Mouse (Mus musculus): ENCODE results near the gene Tnpo3. TPM values are rescaled to one million over a fixed set of nuclear protein-coding genes. Genes with fewer than 3 reads are reported as not detected.

Tnpo3 gene
- total and polyA plus RNA-seq, 3 experiments, result 60.5 to 140 (median 76.0) TPM

- no peak for TF ChIP-seq CHD2 (IDR thresholded peaks at IDR 0.05; ENCODE audit: low read length)
- TF ChIP-seq ZNF384 (IDR thresholded peaks at IDR 0.05; ENCODE audit: low read depth, low read length), result peak; percentile 67; the same call in 1 of the 2 replicates
- no peak for DNase-seq (ENCODE audit: extremely low read depth)
- Histone ChIP-seq H3K4me2 (ENCODE audit: insufficient read depth, low read depth, poor library complexity, severe bottlenecking) (no peak overlapping the region), H3K27me3 (replicated peaks) (no peaks in the 10 kb centered on the region), H3K79me2 (replicated peaks; ENCODE audit: control insufficient read depth, extremely low read depth, insufficient read depth, poor library complexity, severe bottlenecking) (peaks cover 84% of the 10 kb centered on the region), H3K27ac (ENCODE audit: insufficient read depth, low read depth) (no peak overlapping the region), H3K9ac (ENCODE audit: insufficient read depth, low read depth) (no peak overlapping the region), H3K36me3 (replicated peaks in 1 of 2; ENCODE audit: control insufficient read depth in 1 of 2, insufficient read depth in 1 of 2, low read length in 1 of 2) (peaks cover 6 to 52% of the 10 kb centered on the region in 2 experiments), H3K4me1 (ENCODE audit: control insufficient read depth in 1 of 2, insufficient read depth in 2 of 2) (peaks cover 0 to 38% of the 10 kb centered on the region in 2 experiments; a peak in 2 of 4 replicates), H3K4me3 (replicated peaks in 1 of 3; ENCODE audit: low read depth in 2 of 3, low read length in 2 of 3, poor library complexity in 1 of 3) (no peak overlapping the region), H3K9me3 (replicated peaks; ENCODE audit: low read length) (no peaks in the 10 kb centered on the region)
- in situ Hi-C loops (cut with MboI; ENCODE audit: low pct_ligation_motif_present, low pct_unique_long_range_greater_than_20kb, low sequenced_read_pairs) (no loop called here), dilution Hi-C loops (cut with MboI; ENCODE audit: extremely low pct_ligation_motif_present, extremely low pct_unique_long_range_greater_than_20kb, low sequenced_read_pairs) (no loop called here)
These were observed 9.5 kb downstream of the Tnpo3 start for GRCm38 (mm10) chr6:29600188-29600587.

GRCm38 (mm10) chr6:29595656-29596055 lies 14.0 kb downstream of the Tnpo3 start:
- in situ Hi-C loops (cut with MboI; ENCODE audit: low pct_ligation_motif_present, low pct_unique_long_range_greater_than_20kb, low sequenced_read_pairs), result no loop called here
- Histone ChIP-seq H3K4me1 (ENCODE audit: control insufficient read depth in 1 of 2, insufficient read depth in 2 of 2) (peaks cover 0 to 26% of the 10 kb centered on the region in 2 experiments; a peak in 1 of 4 replicates), H3K79me2 (replicated peaks; ENCODE audit: control insufficient read depth, extremely low read depth, insufficient read depth, poor library complexity, severe bottlenecking) (peaks cover 69% of the 10 kb centered on the region), H3K9me3 (replicated peaks; ENCODE audit: low read length) (no peaks in the 10 kb centered on the region), H3K36me3 (replicated peaks in 1 of 2; ENCODE audit: control insufficient read depth in 1 of 2, insufficient read depth in 1 of 2, low read length in 1 of 2) (peaks cover 6 to 55% of the 10 kb centered on the region in 2 experiments), H3K4me3 (replicated peaks in 1 of 3; ENCODE audit: low read depth in 2 of 3, low read length in 2 of 3, poor library complexity in 1 of 3) (no peak overlapping the region), H3K27me3 (replicated peaks) (no peaks in the 10 kb centered on the region), H3K4me2 (ENCODE audit: insufficient read depth, low read depth, poor library complexity, severe bottlenecking) (no peak overlapping the region), H3K9ac (ENCODE audit: insufficient read depth, low read depth) (no peak overlapping the region), H3K27ac (ENCODE audit: insufficient read depth, low read depth) (no peak overlapping the region)
- dilution Hi-C loops (cut with MboI; ENCODE audit: extremely low pct_ligation_motif_present, extremely low pct_unique_long_range_greater_than_20kb, low sequenced_read_pairs), result no loop called here
- no peak for TF ChIP-seq BHLHE40 (IDR thresholded peaks at IDR 0.05; ENCODE audit: low read depth, low read length)
- no peak for TF ChIP-seq SIN3A (IDR thresholded peaks at IDR 0.05; ENCODE audit: low read length)
- TF ChIP-seq SMC3 (IDR thresholded peaks at IDR 0.05; ENCODE audit: low read depth, low read length), result no peak
- no peak for TF ChIP-seq UBTF (IDR thresholded peaks at IDR 0.05; ENCODE audit: low read depth, low read length)
- no peak for TF ChIP-seq MAFK (IDR thresholded peaks at IDR 0.05; ENCODE audit: insufficient replicate concordance, low read length)
- no peak for TF ChIP-seq USF2 (conservative IDR thresholded peaks at IDR 0.05; ENCODE audit: low read depth, low read length)
- no peak for DNase-seq (ENCODE audit: extremely low read depth)

GRCm38 (mm10) chr6:29581202-29581601 lies 28.5 kb downstream of the Tnpo3 start:
- H3K4me2 ChIP-seq (ENCODE audit: insufficient read depth, low read depth, poor library complexity, severe bottlenecking), result no peak overlapping the region
- TF ChIP-seq ZMIZ1 (IDR thresholded peaks at IDR 0.05; ENCODE audit: low read depth, low read length), result no peak
- TF ChIP-seq HCFC1 (IDR thresholded peaks at IDR 0.05; ENCODE audit: low read depth, low read length), result no peak
- TF ChIP-seq CTCF (conservative IDR thresholded peaks at IDR 0.05 in 1 of 2, IDR thresholded peaks at IDR 0.05 in 1 of 2; ENCODE audit: low read depth in 2 of 2, low read length in 2 of 2), result no peak
- TF ChIP-seq MAZ (IDR thresholded peaks at IDR 0.05; ENCODE audit: low read depth, low read length), result no peak
- TF ChIP-seq ZNF384 (IDR thresholded peaks at IDR 0.05; ENCODE audit: low read depth, low read length), result no peak
- no peak for TF ChIP-seq RCOR1 (conservative IDR thresholded peaks at IDR 0.05; ENCODE audit: low read depth, low read length)
- no peak for TF ChIP-seq USF2 (conservative IDR thresholded peaks at IDR 0.05; ENCODE audit: low read depth, low read length)
- no peak for TF ChIP-seq EP300 (IDR thresholded peaks at IDR 0.05; ENCODE audit: low read length)
- DNase-seq (ENCODE audit: extremely low read depth), result no peak
- H3K4me3 ChIP-seq (replicated peaks in 1 of 3; ENCODE audit: low read depth in 2 of 3, low read length in 2 of 3, poor library complexity in 1 of 3), result no peak overlapping the region
- no peak overlapping the region for H3K27ac ChIP-seq (ENCODE audit: insufficient read depth, low read depth)
- H3K27me3 ChIP-seq (replicated peaks), result no peaks in the 10 kb centered on the region
- no peaks in the 10 kb centered on the region for H3K79me2 ChIP-seq (replicated peaks; ENCODE audit: control insufficient read depth, extremely low read depth, insufficient read depth, poor library complexity, severe bottlenecking)
- in situ Hi-C loops (cut with MboI; ENCODE audit: low pct_ligation_motif_present, low pct_unique_long_range_greater_than_20kb, low sequenced_read_pairs) (no loop called here), dilution Hi-C loops (cut with MboI; ENCODE audit: extremely low pct_ligation_motif_present, extremely low pct_unique_long_range_greater_than_20kb, low sequenced_read_pairs) (no loop called here)
- H3K9ac ChIP-seq (ENCODE audit: insufficient read depth, low read depth), result no peak overlapping the region
- H3K9me3 ChIP-seq (replicated peaks; ENCODE audit: low read length), result peaks cover 4% of the 10 kb centered on the region
- H3K4me1 ChIP-seq (ENCODE audit: control insufficient read depth in 1 of 2, insufficient read depth in 2 of 2), result no peaks in the 10 kb centered on the region
- peaks cover 46 to 91% of the 10 kb centered on the region in 2 experiments for H3K36me3 ChIP-seq (replicated peaks in 1 of 2; ENCODE audit: control insufficient read depth in 1 of 2, insufficient read depth in 1 of 2, low read length in 1 of 2)
